Mouse (Mus musculus): Measurements from ENCODE around the gene Phgdh. TPM values are rescaled to one million over a fixed set of nuclear protein-coding genes. Genes with fewer than 3 reads are reported as not detected.
"Not testable (repeated sequence)": the region's sequence is repeated elsewhere in the genome, so short reads cannot be mapped to it uniquely, and the experiment has no call there.

Phgdh gene
- polyA plus RNA-seq (2014; fragmentation: Nextera tagmentation; extraction: Ambion mirVana) = 424 and 494 TPM in 2 replicates

- H3K4me2 ChIP-seq (replicated peaks; ENCODE audit: low read depth, low read length) = peak within 1 kb of the TSS; percentile 87
- not testable (repeated sequence) for H3K27me3 ChIP-seq (ENCODE audit: control insufficient read depth, insufficient read depth, low read length); H3K9me3 ChIP-seq (ENCODE audit: control insufficient read depth, low read length); H3K36me3 ChIP-seq (ENCODE audit: control insufficient read depth, insufficient read depth, low read length)
- H3K4me3 ChIP-seq (ENCODE audit: low read length) = peak within 1 kb of the TSS; percentile 74
- H3K27ac ChIP-seq (ENCODE audit: low read depth, low read length) = peak within 1 kb of the TSS; percentile 85
- 0% methylated on average over 10 of the region's 10 CpGs for WGBS
- peak; percentile 87 for ATAC-seq (ENCODE audit: low FRiP score, low TSS enrichment)
- peaks cover 30% of the 10 kb centered on the region for H3K4me1 ChIP-seq (ENCODE audit: control insufficient read depth, insufficient read depth, low read length)
- peak within 1 kb of the TSS; percentile 81 for H3K9ac ChIP-seq (ENCODE audit: low read depth, low read length)
Measured at GRCm38 (mm10) chr3:98339706-98340109, at the start of gene Phgdh. Gene Phgdh, minus strand, starts transcription at chr3:98339990.

GRCm38 (mm10) chr3:98389305-98389704, 49.5 kb upstream of the Phgdh start:
- Histone ChIP-seq H3K27ac (ENCODE audit: low read depth, low read length) (no peak overlapping the region), H3K9ac (ENCODE audit: low read depth, low read length) (no peak overlapping the region), H3K36me3 (ENCODE audit: control insufficient read depth, insufficient read depth, low read length) (no peaks in the 10 kb centered on the region), H3K4me3 (ENCODE audit: low read length) (no peak overlapping the region), H3K9me3 (ENCODE audit: control insufficient read depth, low read length) (no peaks in the 10 kb centered on the region), H3K4me2 (replicated peaks; ENCODE audit: low read depth, low read length) (no peak overlapping the region), H3K4me1 (ENCODE audit: control insufficient read depth, insufficient read depth, low read length) (peaks cover 8% of the 10 kb centered on the region; the same call in 1 of the 2 replicates), H3K27me3 (ENCODE audit: control insufficient read depth, insufficient read depth, low read length) (no peaks in the 10 kb centered on the region)
- peak; percentile 75; the same call in 1 of the 2 replicates for ATAC-seq (ENCODE audit: low FRiP score, low TSS enrichment)
- 52% methylated on average over 3 of the region's 3 CpGs for WGBS

GRCm38 (mm10) chr3:98387756-98388155, 48.0 kb upstream of the Phgdh start:
- Histone ChIP-seq H3K27me3 (ENCODE audit: control insufficient read depth, insufficient read depth, low read length) (no peaks in the 10 kb centered on the region), H3K4me2 (replicated peaks; ENCODE audit: low read depth, low read length) (no peak overlapping the region), H3K4me1 (ENCODE audit: control insufficient read depth, insufficient read depth, low read length) (peaks cover 23% of the 10 kb centered on the region; the same call in 1 of the 2 replicates), H3K27ac (ENCODE audit: low read depth, low read length) (no peak overlapping the region), H3K9ac (ENCODE audit: low read depth, low read length) (no peak overlapping the region), H3K4me3 (ENCODE audit: low read length) (no peak overlapping the region), H3K36me3 (ENCODE audit: control insufficient read depth, insufficient read depth, low read length) (no peaks in the 10 kb centered on the region), H3K9me3 (ENCODE audit: control insufficient read depth, low read length) (no peaks in the 10 kb centered on the region)
- no peak for ATAC-seq (ENCODE audit: low FRiP score, low TSS enrichment)
- 81% methylated on average over 7 of the region's 7 CpGs for WGBS

GRCm38 (mm10) chr3:98387086-98387485, 47.3 kb upstream of the Phgdh start:
- Histone ChIP-seq H3K27me3 (ENCODE audit: control insufficient read depth, insufficient read depth, low read length) (no peaks in the 10 kb centered on the region), H3K9me3 (ENCODE audit: control insufficient read depth, low read length) (no peaks in the 10 kb centered on the region), H3K4me2 (replicated peaks; ENCODE audit: low read depth, low read length) (no peak overlapping the region), H3K4me3 (ENCODE audit: low read length) (no peak overlapping the region), H3K4me1 (ENCODE audit: control insufficient read depth, insufficient read depth, low read length) (peaks cover 23% of the 10 kb centered on the region; the same call in 1 of the 2 replicates), H3K9ac (ENCODE audit: low read depth, low read length) (no peak overlapping the region), H3K36me3 (ENCODE audit: control insufficient read depth, insufficient read depth, low read length) (no peaks in the 10 kb centered on the region), H3K27ac (ENCODE audit: low read depth, low read length) (no peak overlapping the region)
- no peak for ATAC-seq (ENCODE audit: low FRiP score, low TSS enrichment)
- 51% methylated on average over 4 of the region's 4 CpGs for WGBS

- no peaks in the 10 kb centered on the region for H3K36me3 ChIP-seq (ENCODE audit: control insufficient read depth, insufficient read depth, low read length)
- no peaks in the 10 kb centered on the region for H3K9me3 ChIP-seq (ENCODE audit: control insufficient read depth, low read length)
- WGBS = 7% methylated on average over 21 of the region's 21 CpGs
- peaks cover 25% of the 10 kb centered on the region for H3K4me1 ChIP-seq (ENCODE audit: control insufficient read depth, insufficient read depth, low read length)
- peak overlapping the region; percentile 90 for H3K4me3 ChIP-seq (ENCODE audit: low read length)
- H3K4me2 ChIP-seq (replicated peaks; ENCODE audit: low read depth, low read length) = peak overlapping the region; percentile 90
- ATAC-seq (ENCODE audit: low FRiP score, low TSS enrichment) = peak; percentile 20; the same call in 1 of the 2 replicates
- H3K27ac ChIP-seq (ENCODE audit: low read depth, low read length) = peak overlapping the region; percentile 88; the same call in 1 of the 2 replicates
- peak overlapping the region; percentile 92 for H3K9ac ChIP-seq (ENCODE audit: low read depth, low read length)
- no peaks in the 10 kb centered on the region for H3K27me3 ChIP-seq (ENCODE audit: control insufficient read depth, insufficient read depth, low read length)
Measured at GRCm38 (mm10) chr3:98383024-98383790, 43.4 kb upstream of the Phgdh start.

GRCm38 (mm10) chr3:98382246-98382939, 42.6 kb upstream of the Phgdh start, which contains the start of gene Zfp697:
Gene Zfp697, plus strand, starts transcription at chr3:98382461.
- Histone ChIP-seq H3K9ac (ENCODE audit: low read depth, low read length) (peak within 1 kb of the TSS; percentile 92), H3K4me3 (ENCODE audit: low read length) (peak within 1 kb of the TSS; percentile 90), H3K27me3 (ENCODE audit: control insufficient read depth, insufficient read depth, low read length) (no peaks in the 10 kb centered on the region), H3K27ac (ENCODE audit: low read depth, low read length) (peak within 1 kb of the TSS; percentile 88), H3K4me2 (replicated peaks; ENCODE audit: low read depth, low read length) (peak within 1 kb of the TSS; percentile 90), H3K4me1 (ENCODE audit: control insufficient read depth, insufficient read depth, low read length) (peaks cover 19% of the 10 kb centered on the region), H3K9me3 (ENCODE audit: control insufficient read depth, low read length) (no peaks in the 10 kb centered on the region), H3K36me3 (ENCODE audit: control insufficient read depth, insufficient read depth, low read length) (no peaks in the 10 kb centered on the region)
- peak; percentile 87 for ATAC-seq (ENCODE audit: low FRiP score, low TSS enrichment)
- WGBS = under 1% methylated on average over 42 of the region's 42 CpGs

- Histone ChIP-seq H3K36me3 (ENCODE audit: control insufficient read depth, insufficient read depth, low read length) (no peaks in the 10 kb centered on the region), H3K4me2 (replicated peaks; ENCODE audit: low read depth, low read length) (peak overlapping the region; percentile 90), H3K9me3 (ENCODE audit: control insufficient read depth, low read length) (no peaks in the 10 kb centered on the region), H3K4me3 (ENCODE audit: low read length) (peak overlapping the region; percentile 90), H3K27ac (ENCODE audit: low read depth, low read length) (peak overlapping the region; percentile 88; the same call in 1 of the 2 replicates), H3K4me1 (ENCODE audit: control insufficient read depth, insufficient read depth, low read length) (peaks cover 19% of the 10 kb centered on the region), H3K27me3 (ENCODE audit: control insufficient read depth, insufficient read depth, low read length) (no peaks in the 10 kb centered on the region), H3K9ac (ENCODE audit: low read depth, low read length) (peak overlapping the region; percentile 92)
- ATAC-seq (ENCODE audit: low FRiP score, low TSS enrichment) = peak; percentile 44
- WGBS = 7% methylated on average over 17 of the region's 17 CpGs
Measured at GRCm38 (mm10) chr3:98381677-98382245, 42.0 kb upstream of the Phgdh start.

GRCm38 (mm10) chr3:98379236-98379635, 39.4 kb upstream of the Phgdh start:
- H3K4me2 ChIP-seq (replicated peaks; ENCODE audit: low read depth, low read length) = no peak overlapping the region
- H3K27me3 ChIP-seq (ENCODE audit: control insufficient read depth, insufficient read depth, low read length) = no peaks in the 10 kb centered on the region
- ATAC-seq (ENCODE audit: low FRiP score, low TSS enrichment) = peak; percentile 37; the same call in 1 of the 2 replicates
- WGBS = 3% methylated on average over 7 of the region's 7 CpGs
- no peaks in the 10 kb centered on the region for H3K36me3 ChIP-seq (ENCODE audit: control insufficient read depth, insufficient read depth, low read length)
- no peak overlapping the region for H3K9ac ChIP-seq (ENCODE audit: low read depth, low read length)
- H3K4me3 ChIP-seq (ENCODE audit: low read length) = no peak overlapping the region
- H3K27ac ChIP-seq (ENCODE audit: low read depth, low read length) = no peak overlapping the region
- no peaks in the 10 kb centered on the region for H3K9me3 ChIP-seq (ENCODE audit: control insufficient read depth, low read length)
- H3K4me1 ChIP-seq (ENCODE audit: control insufficient read depth, insufficient read depth, low read length) = peaks cover 18% of the 10 kb centered on the region

Measured in kidney, embryonic 14.5 days (tissue).